Mouse (Mus musculus): ENCODE data around the gene Creg1. TPM values are rescaled to one million over a fixed set of nuclear protein-coding genes. Genes with fewer than 3 reads are reported as not detected.

The Creg1 gene
- total RNA-seq (2021), result 10 to 100 TPM; 27.6 to 29.7 TPM
- long read RNA-seq, experiment 1, transcript Creg1-202 (4 exons, 2,163 nt), result major isoform, 41 of 44 reads
- long read RNA-seq, experiment 1, partial matches to known transcripts, result 1 of 44 reads
- long read RNA-seq, experiment 1, other reads (novel, unspliced or antisense), result 2 of 44 reads
- long read RNA-seq, experiment 2, transcript Creg1-202 (4 exons, 2,163 nt), result major isoform, 38 of 42 reads
- long read RNA-seq, experiment 2, partial matches to known transcripts, result 2 of 42 reads
- long read RNA-seq, experiment 2, other reads (novel, unspliced or antisense), result 2 of 42 reads

DNA sequence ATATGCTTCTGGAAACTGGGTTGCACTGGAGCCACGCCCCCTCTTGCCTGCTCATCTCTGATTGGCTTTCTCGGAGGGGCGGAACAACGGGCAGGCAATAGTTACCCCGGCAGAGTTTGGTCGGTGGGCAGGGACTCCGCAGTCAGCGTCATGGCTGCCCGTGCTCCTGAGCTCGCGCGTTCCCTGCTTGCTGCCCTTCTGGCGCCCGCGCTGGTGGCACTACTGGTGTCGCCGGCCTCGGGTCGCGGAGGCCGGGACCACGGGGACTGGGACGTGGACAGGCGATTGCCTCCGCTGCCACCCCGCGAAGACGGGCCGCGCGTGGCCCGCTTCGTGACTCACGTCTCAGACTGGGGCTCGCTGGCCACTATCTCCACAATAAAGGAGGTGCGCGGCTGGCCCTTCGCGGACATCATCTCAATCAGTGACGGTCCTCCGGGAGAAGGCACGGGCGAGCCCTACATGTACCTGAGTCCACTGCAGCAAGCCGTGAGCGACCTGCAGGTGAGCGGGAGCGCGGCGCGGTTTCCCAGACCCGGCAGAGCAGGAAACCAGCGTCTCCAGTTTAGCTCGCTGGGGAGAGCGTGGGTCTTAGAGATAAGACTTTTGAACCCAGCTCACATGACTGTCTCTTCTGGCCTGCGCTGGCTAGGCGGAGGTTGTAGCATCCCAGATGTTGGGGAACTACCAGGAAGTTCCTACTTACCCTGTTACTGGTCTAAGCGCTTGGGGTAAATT is at the start of gene Creg1:
Gene Creg1 (plus strand): TSS at position 112 of the 738 bp plus-strand sequence.
- peak; percentile 92 to 94 for DNase-seq (ENCODE audit: low spot score in 2 of 2)

DNA sequence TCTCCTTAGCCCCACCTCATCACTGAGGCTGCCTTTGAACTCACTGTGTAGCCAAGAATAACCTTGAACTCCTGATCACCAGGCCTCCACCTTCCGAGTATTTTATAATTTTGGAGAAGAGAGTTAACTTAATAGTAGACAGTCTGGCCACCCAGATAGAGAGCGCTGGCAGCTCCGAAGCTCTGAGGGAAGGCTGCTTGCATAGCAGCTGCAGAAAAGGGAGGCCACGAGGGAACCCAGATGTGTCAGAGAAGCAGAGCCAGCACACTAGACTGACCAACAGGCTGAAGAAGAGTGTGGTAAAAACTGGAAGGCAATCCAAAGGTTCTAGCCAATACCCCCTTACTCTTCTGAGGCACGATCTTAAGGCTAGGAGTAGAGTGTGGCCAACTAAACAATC is 49.7 kb upstream of the Creg1 start:
- DNase-seq (ENCODE audit: low spot score in 2 of 2), result no peak

GRCm38 (mm10) chr1:165716426-165716825 is 47.1 kb upstream of the Creg1 start:
- no peak for DNase-seq (ENCODE audit: low spot score in 2 of 2)

GRCm38 (mm10) chr1:165717711-165718542 is 45.6 kb upstream of the Creg1 start:
- no peak for DNase-seq (ENCODE audit: low spot score in 2 of 2)

- DNase-seq (ENCODE audit: low spot score in 2 of 2), result no peak
Observed at GRCm38 (mm10) chr1:165718543-165719105, 44.9 kb upstream of the Creg1 start.

- DNase-seq (ENCODE audit: low spot score in 2 of 2), result no peak
Observed at GRCm38 (mm10) chr1:165722531-165723123, 40.9 kb upstream of the Creg1 start.

DNA sequence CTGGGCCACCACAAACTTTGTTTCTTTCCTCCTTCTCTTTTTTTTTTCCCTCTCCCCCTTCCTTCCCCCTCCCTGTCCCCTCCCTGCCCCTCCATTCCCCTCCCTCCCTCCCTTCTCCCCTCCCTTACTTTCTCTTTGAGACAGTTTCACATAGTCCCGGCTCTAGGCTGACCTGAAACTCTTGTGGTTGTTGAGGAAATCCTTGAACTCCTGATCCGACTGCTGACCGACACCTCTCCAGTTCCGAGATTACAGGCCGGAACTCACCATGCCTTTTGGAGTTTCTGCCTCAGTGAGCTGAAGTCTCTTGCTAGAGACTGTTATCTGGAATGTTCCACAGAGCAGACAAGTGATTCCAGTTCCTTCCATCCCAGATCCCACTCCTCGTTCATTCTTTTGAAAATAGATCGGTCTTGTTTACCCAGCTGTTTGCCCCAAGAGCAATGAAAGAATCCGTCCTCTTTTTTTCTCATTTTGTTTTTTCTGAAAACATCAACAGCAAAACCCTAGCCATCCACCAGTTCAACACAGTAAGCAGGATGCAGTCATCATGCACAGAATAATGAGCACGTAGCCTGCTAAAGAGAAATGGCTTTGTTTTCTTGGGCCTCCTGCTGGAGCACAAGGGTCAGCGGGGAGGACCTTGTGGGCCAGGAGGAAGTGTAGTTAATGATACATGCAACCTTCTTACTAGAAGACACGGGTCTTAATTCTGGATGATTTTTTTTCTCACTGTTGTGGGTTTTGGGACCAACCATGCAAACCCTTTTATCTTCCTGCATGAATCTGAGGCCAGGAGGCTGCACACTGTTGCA is 39.1 kb upstream of the Creg1 start:
- DNase-seq (ENCODE audit: low spot score in 2 of 2), result no peak

DNA sequence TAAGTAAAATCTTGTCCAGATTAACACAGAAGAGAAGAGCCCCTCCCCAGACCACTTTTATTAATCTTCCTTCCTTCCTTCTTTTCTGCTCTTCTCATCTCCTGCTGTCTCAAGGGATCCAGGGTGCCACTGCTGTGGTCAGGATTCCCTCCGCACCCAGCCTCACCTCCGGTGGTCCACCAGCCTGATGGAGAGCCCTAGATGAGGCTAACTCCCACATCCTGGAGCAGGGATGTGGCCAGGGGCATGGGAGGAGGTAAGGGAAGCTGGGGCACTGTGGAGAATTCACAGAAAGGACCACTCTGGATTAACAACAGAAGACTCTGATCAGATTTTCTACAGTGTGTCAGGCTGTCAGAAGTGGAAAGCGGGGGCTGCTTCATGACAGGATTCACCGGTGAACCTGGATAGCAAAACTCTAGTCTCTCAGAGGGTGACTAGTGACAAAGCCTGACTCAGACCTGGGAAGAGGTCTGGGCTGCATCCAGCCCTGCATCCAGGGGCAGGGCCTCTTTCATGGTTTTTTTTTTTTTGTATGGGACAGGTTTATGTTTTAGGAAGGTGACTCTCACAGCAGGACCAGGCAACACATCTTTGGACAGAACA is 38.4 kb upstream of the Creg1 start:
- DNase-seq (ENCODE audit: low spot score in 2 of 2), result no peak

- no peak for DNase-seq (ENCODE audit: low spot score in 2 of 2)
Observed at GRCm38 (mm10) chr1:165726986-165727385, 36.6 kb upstream of the Creg1 start.

GRCm38 (mm10) chr1:165728057-165728639 is 35.4 kb upstream of the Creg1 start:
- no peak for DNase-seq (ENCODE audit: low spot score in 2 of 2)

DNA sequence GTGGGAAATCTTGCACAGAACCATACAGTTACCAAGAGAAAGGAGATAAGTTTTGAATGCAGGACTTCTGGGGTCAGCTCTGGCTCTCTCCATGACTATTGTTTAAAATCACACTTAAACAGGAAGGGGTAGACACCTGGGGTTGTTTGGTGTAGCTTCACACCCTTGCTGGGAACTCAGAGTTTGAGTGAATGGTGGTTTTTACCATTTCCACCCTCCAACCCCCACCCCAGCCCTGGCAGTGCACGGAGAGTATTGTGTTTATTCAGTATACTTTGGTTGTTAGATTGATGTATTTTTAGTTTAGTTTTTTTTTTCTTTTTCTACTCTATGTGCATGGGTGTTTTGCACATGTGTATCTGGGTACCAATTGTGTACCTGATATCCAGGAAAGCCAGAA is 33.4 kb upstream of the Creg1 start:
- DNase-seq (ENCODE audit: low spot score in 2 of 2), result no peak

- no peak for DNase-seq (ENCODE audit: low spot score in 2 of 2)
Observed at GRCm38 (mm10) chr1:165731553-165731952, 32.0 kb upstream of the Creg1 start.

DNA sequence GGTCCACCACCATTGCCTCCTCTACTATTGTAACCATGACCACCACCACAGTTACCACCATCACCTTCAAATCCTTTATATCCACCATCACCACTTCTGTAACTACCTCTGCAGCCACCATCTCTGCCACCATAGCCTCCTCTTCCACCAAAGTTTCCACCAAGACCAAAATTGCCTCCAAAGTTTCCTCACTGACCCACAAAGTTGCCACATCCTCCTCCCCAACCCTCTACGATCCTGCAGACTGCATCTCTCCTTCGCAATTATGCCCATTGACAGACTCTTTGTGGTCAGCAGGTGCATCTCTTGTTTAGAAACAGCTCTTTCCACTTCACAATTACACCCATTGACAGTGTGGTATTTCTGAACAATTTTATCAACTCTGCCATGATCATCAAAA is 28.7 kb upstream of the Creg1 start:
- DNase-seq (ENCODE audit: low spot score in 2 of 2), result no peak

GRCm38 (mm10) chr1:165735826-165736818 is 27.4 kb upstream of the Creg1 start:
- peak; percentile 83 to 93 for DNase-seq (ENCODE audit: low spot score in 2 of 2)

GRCm38 (mm10) chr1:165737451-165737850 is 26.1 kb upstream of the Creg1 start:
- no peak for DNase-seq (ENCODE audit: low spot score in 2 of 2)

DNA sequence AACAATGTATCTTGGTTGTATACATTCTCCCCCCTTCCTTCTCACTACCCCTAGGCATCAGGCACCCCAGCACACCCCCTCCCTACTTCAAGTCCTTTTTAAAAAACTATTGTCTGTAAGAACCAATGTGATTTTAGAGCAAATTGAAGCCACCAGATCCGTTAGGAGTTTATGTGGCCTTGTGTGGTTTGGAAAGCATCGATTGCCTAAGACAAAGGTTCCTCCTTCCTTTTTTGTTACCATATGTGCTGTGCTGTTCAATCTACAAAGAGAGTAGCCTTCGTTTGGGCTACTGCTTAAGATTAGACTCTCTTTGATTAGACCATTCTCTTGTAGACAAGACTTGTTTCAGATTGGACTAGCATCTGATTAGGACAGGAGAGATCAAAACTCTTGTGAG is 25.7 kb upstream of the Creg1 start:
- DNase-seq (ENCODE audit: low spot score in 2 of 2), result no peak

DNA sequence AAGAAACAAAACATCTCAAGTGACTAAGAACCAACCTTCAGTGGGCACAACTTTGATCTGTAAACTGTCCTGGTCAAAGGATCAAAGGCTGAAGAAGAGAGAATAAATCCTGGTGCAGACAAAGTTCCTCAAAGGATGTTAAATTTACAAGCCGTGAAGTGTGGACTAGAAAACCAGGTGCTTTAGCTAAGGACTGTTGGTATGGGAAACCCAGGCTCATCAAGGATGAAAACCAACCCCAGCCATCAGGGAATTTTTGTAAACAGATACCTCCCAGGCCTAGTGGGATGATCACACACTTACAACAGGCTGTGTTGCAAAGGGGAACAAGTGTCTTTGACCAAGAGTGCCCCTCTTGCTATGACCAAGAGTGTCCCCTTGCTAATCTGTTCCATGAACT is 24.6 kb upstream of the Creg1 start:
- DNase-seq (ENCODE audit: low spot score in 2 of 2), result no peak

DNA sequence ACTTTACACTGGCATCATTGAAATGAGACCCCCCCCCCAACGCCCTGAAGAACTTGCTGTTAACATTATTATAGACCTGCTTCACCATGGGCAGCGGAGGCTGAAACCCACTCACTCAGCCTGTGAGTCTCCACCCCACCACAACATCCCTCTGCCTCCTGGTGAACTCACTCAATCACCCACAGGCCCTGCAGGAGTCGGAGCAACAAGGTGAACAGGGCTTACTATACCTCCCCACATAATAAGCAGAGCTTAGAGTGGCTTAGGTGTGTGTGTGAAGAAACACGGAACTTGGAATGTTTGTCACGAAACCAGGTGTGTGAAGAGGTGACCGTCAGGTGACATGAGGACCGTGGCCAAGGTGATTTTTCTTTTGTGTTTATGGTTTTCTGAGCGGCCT is 21.6 kb upstream of the Creg1 start:
- DNase-seq (ENCODE audit: low spot score in 2 of 2), result no peak
